Mouse (Mus musculus) kidney, embryonic 15.5 days (tissue): ENCODE results near the gene Mylpf. TPM values are rescaled to one million over a fixed set of nuclear protein-coding genes. Genes with fewer than 3 reads are reported as not detected.
"Not testable (repeated sequence)": the region's sequence is repeated elsewhere in the genome, so short reads cannot be mapped to it uniquely, and the experiment has no call there.

Source experiments
- ATAC-seq: fragments of 200-750 bp; cut with Nextera tagmentation; replicated peaks from 2 replicates; pipeline ENCODE4 v1.8.0; 2017; ENCODE audit warnings: moderate TSS enrichment; ENCODE audit not compliant: low FRiP score
- H3K27ac ChIP-seq: fragments of 300-500 bp; sonication (generic); 2 replicates; pipeline ENCODE4 v1.5.1; 2015; ENCODE audit warnings: mild to moderate bottlenecking, inconsistent platforms
- H3K27me3 ChIP-seq: fragments of 300-500 bp; sonication (generic); 2 replicates; pipeline ENCODE4 v1.6.1; 2015; ENCODE audit warnings: inconsistent platforms
- H3K36me3 ChIP-seq: fragments of 300-500 bp; sonication (generic); 2 replicates; pipeline ENCODE4 v1.6.1; 2015; ENCODE audit warnings: inconsistent platforms
- H3K4me1 ChIP-seq: fragments of 300-500 bp; sonication (generic); 2 replicates; pipeline ENCODE4 v1.6.1; 2015; ENCODE audit warnings: inconsistent platforms
- H3K4me2 ChIP-seq: fragments of 300-500 bp; sonication (generic); 2 replicates; pipeline ENCODE4 v1.6.1; 2015; ENCODE audit warnings: moderate library complexity, mild to moderate bottlenecking, inconsistent platforms
- H3K4me3 ChIP-seq: fragments of 300-500 bp; sonication (generic); replicated peaks from 2 replicates; pipeline ENCODE4 v1.5.1; 2015; ENCODE audit warnings: mild to moderate bottlenecking, inconsistent platforms
- H3K9ac ChIP-seq: fragments of 300-500 bp; sonication (generic); 2 replicates; pipeline ENCODE4 v1.6.1; 2015; ENCODE audit warnings: mild to moderate bottlenecking, inconsistent platforms
- H3K9me3 ChIP-seq: fragments of 300-500 bp; sonication (generic); replicated peaks from 2 replicates; pipeline ENCODE4 v1.6.1; 2016; ENCODE audit warnings: inconsistent platforms
- WGBS: fragments of 180-500 bp; shearing (Covaris S2); methylation state at CpG from one replicate; pipeline ENCODE4 v1.1.7; 2015; ENCODE audit warnings: mixed read lengths; 5-methylcytosine and 5-hydroxymethylcytosine counted together
- polyA plus RNA-seq: library from polyadenylated mRNA; unstranded; fragments of >200 nt; fragmentation: Nextera tagmentation; extraction: Ambion mirVana; gene quantifications from 2 replicates; pipeline ENCODE4 v1.2.1, GENCODE M21; 2015

The Mylpf gene
- polyA plus RNA-seq, 1 experiment from 2014 or later: 51.1 TPM

- H3K4me2 ChIP-seq: peak overlapping the region; percentile 71
- no peaks in the 10 kb centered on the region for H3K27me3 ChIP-seq
- peaks cover 36% of the 10 kb centered on the region for H3K4me1 ChIP-seq
- H3K9ac ChIP-seq: peak overlapping the region; percentile 98
- peaks cover 55% of the 10 kb centered on the region for H3K36me3 ChIP-seq
- H3K9me3 ChIP-seq: no peaks in the 10 kb centered on the region
- ATAC-seq: peak; percentile 66
- peak overlapping the region; percentile 99 for H3K27ac ChIP-seq
- WGBS: under 1% methylated on average over 26 of the region's 27 CpGs
- peak overlapping the region; percentile 99 for H3K4me3 ChIP-seq
Observed at GRCm38 (mm10) chr7:127233368-127233749, 24.7 kb downstream of the Mylpf start.

GRCm38 (mm10) chr7:127233765-127234164 is 25.1 kb downstream of the Mylpf start:
- H3K4me2 ChIP-seq: peak overlapping the region; percentile 71
- WGBS: 3% methylated on average over 9 of the region's 9 CpGs
- H3K9me3 ChIP-seq: no peaks in the 10 kb centered on the region
- H3K36me3 ChIP-seq: peaks cover 59% of the 10 kb centered on the region
- peak overlapping the region; percentile 98 for H3K9ac ChIP-seq
- peaks cover 36% of the 10 kb centered on the region for H3K4me1 ChIP-seq
- H3K4me3 ChIP-seq: peak overlapping the region; percentile 99
- H3K27ac ChIP-seq: peak overlapping the region; percentile 99
- no peak for ATAC-seq
- no peaks in the 10 kb centered on the region for H3K27me3 ChIP-seq

GRCm38 (mm10) chr7:127234777-127235176 is 26.1 kb downstream of the Mylpf start:
- no peak for ATAC-seq
- Histone ChIP-seq H3K4me1 (peaks cover 35% of the 10 kb centered on the region), H3K9me3 (no peaks in the 10 kb centered on the region), H3K9ac (0 out of 2 replicates have a peak overlapping the region, but pooled peaks have one; percentile 98), H3K4me3 (peak overlapping the region; percentile 99; the same call in 1 of the 2 replicates), H3K36me3 (peaks cover 64% of the 10 kb centered on the region), H3K4me2 (no peak overlapping the region), H3K27ac (no peak overlapping the region), H3K27me3 (no peaks in the 10 kb centered on the region)
- 93% methylated on average over 2 of the region's 2 CpGs for WGBS

- H3K36me3 ChIP-seq: peaks cover 38% of the 10 kb centered on the region
- no peaks in the 10 kb centered on the region for H3K9me3 ChIP-seq
- H3K4me1 ChIP-seq: peaks cover 35% of the 10 kb centered on the region
- no peak for ATAC-seq
- 31% methylated on average over 2 of the region's 2 CpGs for WGBS
- H3K27ac ChIP-seq: peak overlapping the region; percentile 97
- H3K27me3 ChIP-seq: no peaks in the 10 kb centered on the region
- peak overlapping the region; percentile 80 for H3K4me2 ChIP-seq
- peak overlapping the region; percentile 74 for H3K4me3 ChIP-seq
- peak overlapping the region; percentile 98; the same call in 1 of the 2 replicates for H3K9ac ChIP-seq
Observed at GRCm38 (mm10) chr7:127243361-127243867, 34.7 kb downstream of the Mylpf start.

GRCm38 (mm10) chr7:127243870-127244657 is 35.4 kb downstream of the Mylpf start, which contains the start of gene Zfp771:
Zfp771 (plus strand) TSS chr7:127244274.
- Histone ChIP-seq H3K4me2 (peak within 1 kb of the TSS; percentile 80), H3K4me1 (peaks cover 35% of the 10 kb centered on the region), H3K9me3 (no peaks in the 10 kb centered on the region), H3K27me3 (no peaks in the 10 kb centered on the region), H3K27ac (peak within 1 kb of the TSS; percentile 97), H3K36me3 (peaks cover 36% of the 10 kb centered on the region), H3K4me3 (peak within 1 kb of the TSS; percentile 74), H3K9ac (peak within 1 kb of the TSS; percentile 98)
- peak; percentile 97 for ATAC-seq
- under 1% methylated on average over 46 of the region's 56 CpGs for WGBS

- Histone ChIP-seq H3K4me3 (peak overlapping the region; percentile 74), H3K27me3 (no peaks in the 10 kb centered on the region), H3K36me3 (peaks cover 39% of the 10 kb centered on the region), H3K27ac (peak overlapping the region; percentile 97), H3K9ac (peak overlapping the region; percentile 98), H3K4me2 (peak overlapping the region; percentile 80), H3K4me1 (peaks cover 37% of the 10 kb centered on the region), H3K9me3 (no peaks in the 10 kb centered on the region)
- WGBS: 7% methylated on average over 32 of the region's 33 CpGs
- peak; percentile 84 for ATAC-seq
Observed at GRCm38 (mm10) chr7:127244658-127245510, 36.2 kb downstream of the Mylpf start.

- 88% methylated on average over 8 of the region's 8 CpGs for WGBS
- not testable (repeated sequence) for H3K4me2 ChIP-seq, H3K27me3 ChIP-seq, ATAC-seq, H3K9me3 ChIP-seq, H3K4me3 ChIP-seq, H3K9ac ChIP-seq, H3K27ac ChIP-seq
- Histone ChIP-seq H3K36me3 (peaks cover 56% of the 10 kb centered on the region), H3K4me1 (peaks cover 38% of the 10 kb centered on the region)
Observed at GRCm38 (mm10) chr7:127250511-127250910, 41.8 kb downstream of the Mylpf start.

GRCm38 (mm10) chr7:127252414-127252813 is 43.7 kb downstream of the Mylpf start:
- H3K9ac ChIP-seq: no peak overlapping the region
- no peak for ATAC-seq

GRCm38 (mm10) chr7:127253341-127253740 is 44.7 kb downstream of the Mylpf start:
- ATAC-seq: no peak
- WGBS: 75% methylated on average over 6 of the region's 6 CpGs
- H3K27ac ChIP-seq: peak overlapping the region; percentile 96
- peaks cover 20% of the 10 kb centered on the region for H3K4me1 ChIP-seq
- peak overlapping the region; percentile 60 for H3K4me3 ChIP-seq
- no peaks in the 10 kb centered on the region for H3K9me3 ChIP-seq
- peaks cover 58% of the 10 kb centered on the region for H3K36me3 ChIP-seq
- H3K4me2 ChIP-seq: peak overlapping the region; percentile 96
- H3K27me3 ChIP-seq: no peaks in the 10 kb centered on the region
- peak overlapping the region; percentile 66 for H3K9ac ChIP-seq

More at GRCm38 (mm10) chr7:127252414-127252813, 43.7 kb downstream of the Mylpf start:
- Histone ChIP-seq H3K36me3 (peaks cover 58% of the 10 kb centered on the region), H3K27me3 (no peaks in the 10 kb centered on the region), H3K27ac (no peak overlapping the region), H3K4me3 (no peak overlapping the region), H3K4me1 (peaks cover 20% of the 10 kb centered on the region), H3K4me2 (no peak overlapping the region), H3K9me3 (no peaks in the 10 kb centered on the region)
- WGBS: 92% methylated on average over 2 of the region's 2 CpGs

GRCm38 (mm10) chr7:127253821-127254769 is 45.4 kb downstream of the Mylpf start:
- ATAC-seq: peak; percentile 96
- peak overlapping the region; percentile 96 for H3K4me2 ChIP-seq
- H3K4me1 ChIP-seq: peaks cover 26% of the 10 kb centered on the region
- H3K4me3 ChIP-seq: peak overlapping the region; percentile 60
- peaks cover 55% of the 10 kb centered on the region for H3K36me3 ChIP-seq
- no peaks in the 10 kb centered on the region for H3K9me3 ChIP-seq
- peak overlapping the region; percentile 96 for H3K27ac ChIP-seq
- WGBS: under 1% methylated on average over 135 of the region's 136 CpGs
- no peaks in the 10 kb centered on the region for H3K27me3 ChIP-seq
- H3K9ac ChIP-seq: peak overlapping the region; percentile 72

- no peak for ATAC-seq
- 13% methylated on average over 4 of the region's 4 CpGs for WGBS
Observed at GRCm38 (mm10) chr7:127255008-127255407, 46.3 kb downstream of the Mylpf start.

More at GRCm38 (mm10) chr7:127255008-127255407, 46.3 kb downstream of the Mylpf start:
- peaks cover 47% of the 10 kb centered on the region for H3K36me3 ChIP-seq
- no peaks in the 10 kb centered on the region for H3K27me3 ChIP-seq
- H3K4me3 ChIP-seq: peak overlapping the region; percentile 60
- peak overlapping the region; percentile 96 for H3K27ac ChIP-seq
- no peaks in the 10 kb centered on the region for H3K9me3 ChIP-seq
- H3K4me2 ChIP-seq: peak overlapping the region; percentile 96
- peaks cover 33% of the 10 kb centered on the region for H3K4me1 ChIP-seq
- H3K9ac ChIP-seq: peak overlapping the region; percentile 72
